Mouse (Mus musculus) adipocyte (in vitro differentiated cells): Measurements from ENCODE around the gene Col15a1.

Source experiments
- DNase-seq: peaks from one replicate; pipeline ENCODE4 v3.0.0-alpha.2; 2016; ENCODE audit warnings: low spot score

Gene Col15a1

DNA sequence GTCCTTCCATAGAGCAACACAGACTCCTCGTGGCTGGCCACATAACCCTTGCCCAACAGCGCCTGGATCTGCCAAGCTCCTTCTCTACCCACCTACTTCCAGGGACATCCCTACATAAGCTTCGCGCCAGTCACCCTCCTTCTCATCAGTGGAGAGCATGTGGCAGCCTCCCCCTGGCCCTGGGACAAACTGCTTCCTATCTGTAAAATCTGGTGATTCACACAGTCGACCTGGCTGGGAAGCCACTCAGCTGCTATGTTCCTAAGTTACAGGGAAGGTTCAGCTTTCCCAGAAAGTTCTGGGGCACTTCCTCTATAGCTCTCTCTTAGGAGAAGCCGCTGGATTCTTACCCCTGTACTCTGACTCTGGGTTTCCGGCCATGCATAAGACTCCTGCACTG is 22.5 kb downstream of the Col15a1 start:
- DNase-seq, result no peak

DNA sequence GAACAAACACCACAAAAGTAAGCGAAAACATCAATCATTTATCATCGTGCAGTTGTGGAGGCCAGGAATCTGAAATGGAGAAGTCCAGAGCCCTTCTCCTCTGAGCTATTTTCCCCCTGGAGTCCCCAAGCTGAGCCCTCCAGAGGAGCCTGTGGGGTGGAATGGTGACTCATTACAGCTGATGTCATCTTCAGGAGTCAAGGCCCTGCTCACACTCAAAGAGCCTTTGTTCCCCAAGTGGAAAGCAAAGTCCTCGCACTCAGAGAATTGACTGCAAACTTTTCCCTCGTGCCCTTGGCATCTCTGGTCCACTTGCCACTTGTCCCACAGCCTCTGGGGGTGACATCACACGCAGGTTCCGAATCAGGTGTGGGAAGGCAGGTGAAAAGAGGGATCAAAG is 23.4 kb downstream of the Col15a1 start:
- DNase-seq, result no peak

DNA sequence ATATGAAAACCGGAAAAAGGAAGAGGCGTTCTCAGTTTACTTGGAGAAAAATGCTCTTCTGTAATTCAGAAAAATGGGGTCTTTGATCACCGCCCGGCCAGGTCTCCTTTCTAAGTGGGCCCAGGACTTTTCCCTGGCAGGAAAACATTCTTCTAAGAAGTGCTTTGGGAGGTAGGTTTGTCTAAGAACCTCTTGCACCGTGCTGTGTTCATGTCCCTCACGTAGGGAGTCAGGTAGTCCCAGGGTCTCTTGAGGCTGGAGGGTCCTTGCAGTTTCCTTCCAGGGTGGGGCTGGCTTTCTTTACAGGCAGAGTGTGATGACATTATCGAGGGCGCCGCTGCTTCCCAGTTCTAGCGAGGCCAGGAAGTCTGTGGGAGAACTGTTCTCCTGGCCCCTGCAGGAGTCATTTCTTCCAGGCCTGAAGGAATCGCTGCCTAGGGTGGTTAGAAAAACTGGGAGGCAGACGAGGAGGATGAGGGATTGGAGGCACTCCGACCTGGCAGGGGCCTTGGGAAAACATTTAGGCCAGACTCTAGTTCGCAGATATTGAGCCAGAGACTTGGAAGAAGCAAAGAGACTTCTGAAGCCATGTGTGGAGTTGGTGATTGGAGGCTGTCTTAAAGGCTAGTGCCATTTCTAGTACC is 25.4 kb downstream of the Col15a1 start:
- DNase-seq, result no peak

DNA sequence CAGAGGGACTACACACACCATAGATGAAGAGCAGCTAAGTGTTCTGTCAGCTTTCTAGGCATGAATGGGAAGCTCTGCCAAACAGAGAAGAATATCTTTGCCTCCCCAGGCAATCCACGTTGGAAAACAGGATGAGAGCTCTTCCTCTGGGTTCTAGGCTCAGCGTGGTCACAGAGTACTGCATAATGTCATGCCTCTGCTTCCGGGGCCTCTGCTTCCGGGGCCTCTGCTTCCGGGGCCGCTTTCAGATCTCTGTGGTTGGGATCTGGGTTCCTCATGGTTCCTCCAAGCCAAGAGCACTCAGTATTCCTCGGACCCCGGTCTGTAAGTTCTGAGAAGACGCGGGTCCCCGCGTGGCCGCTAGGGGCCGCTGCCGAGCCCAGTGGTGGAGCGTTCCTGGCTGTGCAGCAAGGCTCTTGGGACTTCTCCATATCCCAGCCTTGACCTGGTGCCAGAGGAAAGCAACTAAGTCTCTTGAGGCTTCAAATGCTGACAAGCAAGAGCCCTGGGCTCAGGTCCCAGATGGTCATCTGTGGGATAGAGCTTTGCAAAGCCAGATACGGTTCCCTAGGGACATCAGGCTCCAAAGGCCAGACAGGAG is 26.8 kb downstream of the Col15a1 start:
- peak; percentile 94 for DNase-seq

DNA sequence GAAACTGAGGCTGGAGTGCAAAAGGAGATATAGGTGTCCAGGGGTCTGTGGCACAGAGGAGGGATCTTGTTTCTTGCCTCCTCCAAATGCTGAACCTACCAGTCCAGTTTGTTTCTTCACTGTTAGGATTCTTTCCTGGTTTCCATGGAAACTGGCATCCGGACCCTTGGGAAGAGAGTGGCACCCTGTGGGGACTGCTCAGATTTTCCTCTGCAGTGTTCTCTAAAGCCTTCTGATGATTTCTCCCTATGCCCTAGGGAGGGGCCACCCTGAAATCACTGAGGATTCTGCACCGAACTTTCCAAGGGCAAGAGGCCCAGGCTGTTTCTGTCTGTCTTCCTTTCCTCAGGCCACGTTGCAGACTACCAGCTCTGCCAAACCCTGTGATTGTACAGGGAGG is 27.4 kb downstream of the Col15a1 start:
- DNase-seq, result no peak

DNA sequence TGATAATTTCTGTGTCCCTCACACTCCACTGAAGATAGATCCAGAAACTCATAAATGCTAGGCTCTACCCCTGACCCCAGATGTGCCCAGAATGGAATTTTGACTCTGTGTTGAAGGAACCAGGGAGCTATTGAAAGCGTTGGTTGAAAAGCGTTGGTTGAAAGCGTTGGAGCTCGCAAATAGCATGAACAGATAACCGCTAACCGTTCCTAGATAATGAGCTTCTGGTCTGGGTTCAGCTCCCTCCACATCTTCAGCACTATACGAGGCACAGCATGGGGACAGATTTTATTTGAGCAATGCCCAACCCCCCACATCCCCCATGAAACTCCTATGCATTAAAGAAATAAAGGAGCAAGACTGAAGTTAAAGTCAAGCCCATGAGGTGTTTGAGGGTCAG is 28.1 kb downstream of the Col15a1 start:
- no peak for DNase-seq

DNA sequence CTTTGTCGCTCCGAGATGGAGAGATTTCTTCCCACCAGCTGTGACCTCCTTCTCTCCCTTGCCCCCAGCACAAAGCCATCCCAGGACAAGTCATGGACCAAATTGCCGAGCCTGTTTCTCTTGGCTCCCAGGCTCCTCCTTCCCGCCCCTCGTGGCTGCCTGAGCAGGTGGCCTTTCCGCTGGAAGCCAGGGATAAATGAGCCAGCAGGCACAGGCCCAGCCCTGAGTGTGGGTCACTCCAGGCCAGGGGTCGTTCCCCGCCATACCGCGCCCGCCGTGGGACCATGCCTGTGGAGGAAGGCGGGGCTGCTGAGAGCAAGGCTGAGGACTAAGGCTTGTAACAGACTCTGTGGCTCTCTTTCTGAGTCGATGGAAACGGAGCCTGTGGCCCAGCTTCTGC is 29.3 kb downstream of the Col15a1 start:
- DNase-seq, result no peak

DNA sequence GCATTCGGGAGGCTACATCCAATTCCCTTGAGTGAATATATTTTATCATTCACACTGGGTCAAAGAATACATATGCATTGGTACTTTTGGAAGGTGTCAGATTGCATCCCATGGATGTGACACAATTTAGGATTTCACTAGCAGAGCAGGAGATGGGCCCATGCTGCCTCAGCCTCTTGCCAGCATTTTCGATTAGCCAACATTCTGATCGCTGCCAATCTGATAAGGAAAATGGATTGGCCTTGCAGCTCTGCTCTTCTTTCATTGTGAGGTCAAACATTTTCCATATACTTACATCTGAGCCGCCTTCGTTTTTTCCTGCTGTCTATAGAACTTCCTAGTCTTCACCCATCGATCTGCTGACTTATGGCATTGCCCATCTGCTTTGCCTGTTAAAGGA is 31.2 kb downstream of the Col15a1 start:
- peak; percentile 84 for DNase-seq

DNA sequence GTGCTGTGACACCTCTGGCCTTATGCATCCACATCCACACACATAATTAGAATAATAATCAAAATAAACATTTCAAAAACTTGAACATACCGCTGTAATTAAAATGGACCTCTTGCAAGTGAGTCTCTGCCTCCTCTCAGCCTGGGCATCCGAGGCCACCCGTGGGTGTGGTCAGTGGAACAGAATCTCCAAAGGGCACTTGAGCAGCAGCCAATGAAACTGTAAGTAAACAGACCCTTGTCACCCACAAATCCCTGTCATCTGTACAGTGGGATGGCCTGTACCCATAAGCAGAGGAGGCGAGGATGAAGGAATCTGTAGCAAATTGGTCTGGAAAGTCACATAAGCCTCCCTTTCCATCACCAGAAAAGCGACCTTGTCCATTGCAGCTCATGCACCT is 32.9 kb downstream of the Col15a1 start:
- no peak for DNase-seq

DNA sequence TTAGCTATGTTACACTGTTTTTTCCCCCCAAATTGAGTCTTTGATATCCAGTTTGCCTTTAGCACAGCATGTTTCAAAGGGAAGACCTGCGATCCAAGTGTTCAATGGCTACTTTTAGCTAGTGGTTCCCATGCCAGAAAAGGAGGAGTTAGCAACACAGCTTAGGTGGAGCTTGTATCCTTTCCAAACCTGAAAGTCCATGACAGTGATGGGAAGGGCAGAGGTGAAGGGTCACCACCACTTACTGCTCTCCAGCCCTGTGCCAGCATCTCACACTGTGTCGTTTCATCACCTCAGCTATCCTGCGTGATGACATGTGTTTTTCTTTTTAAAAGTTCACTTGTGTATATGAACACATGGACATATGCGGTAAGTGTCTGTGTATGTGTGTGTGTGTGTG is 34.2 kb downstream of the Col15a1 start:
- DNase-seq, result peak; percentile 67

DNA sequence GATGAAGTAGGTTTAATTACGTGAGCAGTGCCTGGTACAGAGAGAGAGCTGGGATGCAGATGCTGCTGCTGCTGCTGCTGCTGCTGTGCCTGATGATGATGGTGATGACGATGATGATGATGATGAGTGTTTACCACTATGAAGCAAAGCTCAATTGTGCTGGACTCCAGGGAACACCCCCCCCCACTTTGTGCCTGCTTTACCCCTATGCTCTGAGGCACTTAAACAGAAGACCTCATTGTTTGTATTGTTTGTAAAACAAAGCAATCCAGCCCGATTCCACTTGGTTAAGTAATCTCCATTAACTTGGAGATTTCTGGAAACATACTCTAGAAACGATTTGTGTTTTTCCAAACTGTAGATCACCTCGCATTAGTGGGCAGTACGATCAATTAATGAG is 36.7 kb downstream of the Col15a1 start:
- no peak for DNase-seq

DNA sequence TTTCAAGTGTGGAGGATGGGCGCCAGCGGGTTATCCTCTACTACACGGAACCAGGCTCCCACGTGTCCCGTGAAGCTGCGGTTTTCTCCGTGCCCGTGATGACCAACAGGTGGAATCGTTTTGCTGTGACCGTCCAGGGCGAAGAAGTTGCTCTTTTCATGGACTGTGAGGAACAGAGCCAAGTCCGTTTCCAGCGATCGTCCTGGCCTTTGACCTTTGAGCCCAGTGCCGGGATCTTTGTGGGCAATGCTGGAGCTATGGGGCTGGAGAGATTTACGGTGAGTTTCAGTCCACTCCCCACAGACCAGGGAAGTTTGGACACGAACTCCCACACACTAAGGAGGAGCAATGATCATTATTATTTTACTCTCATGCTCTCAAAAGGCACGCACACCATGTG is 37.7 kb downstream of the Col15a1 start:
- DNase-seq, result no peak

DNA sequence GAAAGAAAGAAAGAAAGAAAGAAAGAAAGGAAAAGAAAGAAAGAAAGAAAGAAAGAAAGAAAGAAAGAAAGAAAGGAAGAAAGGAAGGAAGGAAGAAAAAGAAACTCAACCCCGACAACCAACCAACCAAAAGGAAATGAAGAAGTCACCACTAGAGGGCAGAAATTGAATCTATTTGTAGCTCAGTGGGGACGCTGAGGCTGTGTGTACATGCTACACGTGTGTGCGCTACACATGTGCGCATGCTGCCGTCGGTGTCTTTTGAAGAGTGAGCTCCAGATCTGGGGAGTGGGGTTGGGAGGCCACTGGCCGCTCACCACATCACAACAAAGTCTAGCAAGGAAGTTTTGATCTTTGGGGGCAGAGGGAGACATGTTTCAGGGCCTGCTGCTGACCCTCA is 38.9 kb downstream of the Col15a1 start:
- no peak for DNase-seq

DNA sequence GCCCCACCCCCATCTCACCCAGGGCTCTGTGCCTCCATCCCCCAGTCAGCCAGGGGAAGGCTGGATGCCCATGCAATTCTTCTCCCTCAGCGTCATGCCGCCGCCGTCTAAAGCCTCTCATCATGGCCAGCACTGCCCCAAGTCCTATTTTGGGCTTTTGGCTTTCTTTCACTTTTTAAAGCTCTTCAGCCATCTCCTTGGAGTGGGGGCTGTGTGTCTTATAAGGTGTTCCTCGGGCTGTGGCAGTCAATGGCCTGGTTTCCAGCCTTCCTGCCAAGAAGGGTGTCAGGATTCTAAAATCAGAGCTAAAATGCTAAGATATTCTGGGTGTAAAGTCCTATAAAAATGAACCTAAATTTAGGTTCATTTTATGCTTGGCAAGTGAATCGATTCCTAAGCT is 39.6 kb downstream of the Col15a1 start:
- DNase-seq, result no peak

DNA sequence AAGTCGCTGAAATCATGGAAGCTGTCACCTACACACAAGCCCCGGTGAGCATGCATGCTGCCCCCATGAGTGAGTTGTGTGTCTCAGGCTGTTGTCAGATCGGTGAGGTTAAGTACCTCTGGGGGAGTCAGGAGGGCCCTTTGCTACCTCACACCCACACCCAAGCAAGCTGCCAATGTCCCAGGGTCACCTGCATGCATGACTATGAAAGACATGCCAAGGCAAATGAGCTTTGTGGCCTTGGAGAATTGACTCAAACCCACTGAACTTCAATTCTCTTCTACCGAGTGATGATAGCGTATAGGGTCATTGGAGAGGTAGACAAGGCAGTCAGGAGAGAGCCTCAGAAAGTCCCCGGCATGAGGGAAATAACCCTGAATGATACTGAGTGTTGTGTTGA is 41.2 kb downstream of the Col15a1 start:
- DNase-seq, result no peak

DNA sequence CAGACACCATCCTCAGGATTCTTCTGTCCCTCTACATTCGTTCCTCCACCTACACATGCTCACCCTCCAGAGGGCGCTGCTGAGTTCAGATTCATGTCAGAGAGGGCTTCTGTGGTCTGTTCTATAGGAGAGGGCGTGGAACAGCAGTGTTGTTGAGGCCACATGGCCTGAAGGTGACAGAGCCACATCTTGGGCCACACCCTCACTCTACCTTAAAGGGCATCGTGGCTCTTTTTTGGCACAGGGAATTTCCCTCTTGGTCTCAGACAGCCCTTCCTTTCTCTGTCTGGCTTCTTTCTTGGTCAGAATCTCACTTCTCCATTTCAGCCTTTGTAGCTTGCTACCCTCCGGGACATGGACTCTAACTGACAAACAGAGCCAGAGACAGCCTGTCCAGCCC is 43.1 kb downstream of the Col15a1 start:
- DNase-seq, result peak; percentile 71

DNA sequence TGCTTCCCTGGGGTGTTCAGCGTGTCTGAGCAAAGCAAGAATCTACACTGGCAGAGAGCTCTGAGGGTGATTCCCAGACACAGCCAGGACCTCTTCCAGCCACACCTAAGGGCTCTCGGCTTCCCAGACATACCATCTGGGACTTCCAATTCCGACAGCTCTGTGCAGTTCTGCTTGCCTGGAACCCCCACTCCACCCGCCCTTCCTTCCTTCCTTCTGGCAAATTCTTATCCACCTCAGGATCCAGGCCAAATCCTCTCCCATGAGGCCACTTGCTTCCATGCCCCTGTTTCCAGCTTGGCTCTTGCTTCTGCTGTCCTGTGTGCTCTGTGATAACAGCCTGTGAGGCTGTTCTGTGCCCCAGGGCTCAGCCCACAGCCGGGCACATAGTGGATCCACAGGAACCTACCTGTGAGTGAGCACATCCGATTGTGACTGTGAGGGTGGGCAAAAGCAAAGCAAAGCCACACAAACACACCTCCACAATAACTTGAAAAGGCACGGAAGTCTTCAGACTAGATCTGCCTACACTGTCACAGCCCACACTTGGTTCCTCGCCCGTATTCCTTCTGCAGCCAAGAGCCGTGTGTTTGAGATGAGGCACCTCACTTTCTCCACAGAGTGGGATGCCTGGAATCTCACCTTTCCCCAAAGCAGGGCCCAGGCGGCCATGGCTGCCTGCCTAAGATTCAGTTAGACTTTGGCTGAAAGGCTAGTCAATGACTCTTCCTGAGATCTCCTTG is 43.9 kb downstream of the Col15a1 start:
- DNase-seq, result peak; percentile 82

DNA sequence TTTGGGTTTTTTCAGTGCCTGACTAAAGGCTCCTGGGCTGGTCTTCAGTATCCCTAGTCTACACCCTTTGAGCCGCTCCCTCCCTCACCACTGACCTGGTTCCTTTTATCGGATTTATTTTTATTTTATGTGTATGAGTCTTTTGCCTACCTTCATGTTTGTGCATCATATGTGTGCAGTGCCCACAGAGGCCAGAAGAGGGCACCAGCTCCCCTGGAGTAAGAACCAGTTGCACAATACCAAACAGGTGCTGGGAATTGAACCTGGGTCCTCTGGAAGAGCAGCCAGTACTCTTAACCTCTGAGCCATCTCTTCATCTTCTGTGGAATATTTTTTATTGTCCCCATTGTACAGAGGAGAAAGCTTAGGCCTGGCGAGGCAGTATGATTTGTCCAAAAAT is 44.7 kb downstream of the Col15a1 start:
- DNase-seq, result no peak

DNA sequence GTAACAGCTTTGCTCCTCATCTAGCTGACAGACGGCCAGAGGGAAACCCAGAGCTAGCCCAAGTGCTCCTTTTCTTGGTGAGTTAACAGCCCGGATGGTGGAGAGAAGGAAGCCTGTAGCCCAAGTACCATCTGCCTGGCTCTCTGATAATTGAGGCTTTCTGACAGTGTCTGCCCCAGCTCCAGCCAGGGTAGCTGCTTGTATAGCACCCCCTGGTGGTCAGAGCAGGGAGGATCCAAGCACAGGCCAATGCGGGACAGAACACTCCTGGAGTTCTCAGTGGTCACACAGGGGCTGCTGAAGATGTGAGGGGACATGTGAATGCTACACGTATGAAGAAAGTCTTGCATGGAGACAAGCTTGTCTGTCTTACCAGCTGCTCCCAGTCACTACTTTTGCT is 47.7 kb downstream of the Col15a1 start:
- peak; percentile 84 for DNase-seq

DNA sequence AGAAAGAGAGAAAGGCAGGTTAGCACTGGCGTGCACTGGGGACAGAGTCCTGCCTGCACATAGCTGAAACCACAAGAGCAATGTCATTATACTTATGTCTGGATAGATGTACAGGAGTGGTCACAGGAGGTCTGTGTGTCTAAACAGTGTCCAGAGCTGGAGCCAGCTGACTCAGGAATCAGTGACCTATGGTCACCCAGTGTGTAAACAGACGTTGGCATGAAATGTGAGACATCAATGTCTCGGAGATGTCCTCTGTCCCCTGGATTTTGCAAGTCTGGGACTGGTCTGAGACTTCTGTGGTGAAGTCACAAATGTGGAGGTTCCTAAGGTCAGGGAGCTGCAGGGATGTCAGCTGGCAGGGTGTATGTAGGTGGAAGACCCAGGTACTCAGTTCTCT is 50.2 kb downstream of the Col15a1 start:
- DNase-seq, result peak; percentile 50

DNA sequence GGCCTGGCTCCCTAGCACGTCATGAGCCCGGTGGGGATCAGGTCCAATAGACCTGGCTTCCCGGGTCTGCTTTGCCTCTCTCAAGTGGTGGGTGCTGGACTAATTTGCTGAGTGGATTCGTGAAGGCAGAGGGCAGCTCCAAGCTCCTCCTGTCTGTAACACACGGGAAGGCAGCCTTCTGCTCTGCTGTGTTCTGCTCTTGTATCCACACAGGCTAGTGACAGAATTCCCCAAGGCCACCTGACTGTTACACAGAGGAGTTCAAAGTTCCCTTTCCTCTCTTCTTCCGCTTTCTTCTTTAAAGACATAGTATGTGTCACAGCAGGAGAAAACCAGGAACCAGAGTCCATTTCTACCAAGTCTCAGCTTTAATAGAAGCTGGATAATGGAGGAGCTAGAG is 53.1 kb downstream of the Col15a1 start:
- DNase-seq, result no peak

DNA sequence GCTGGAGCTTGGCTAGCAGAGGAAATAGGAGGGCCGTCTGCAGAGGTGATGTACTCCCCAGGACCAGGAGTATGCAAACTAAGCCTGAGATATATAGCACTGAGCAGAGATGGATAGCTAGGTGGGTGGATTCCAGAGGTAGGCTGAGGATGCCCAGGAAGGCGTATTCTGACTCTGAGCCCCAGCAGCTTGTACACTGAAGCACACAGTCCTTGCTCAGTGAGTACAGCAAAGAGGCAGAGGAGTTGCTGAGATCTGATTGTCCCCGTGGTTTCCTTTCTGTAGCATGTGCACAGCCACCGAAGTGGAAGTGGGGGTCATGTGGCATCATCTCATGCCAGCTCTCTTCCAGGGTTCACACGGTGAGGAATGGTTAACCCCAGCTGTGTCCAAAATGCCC is 54.0 kb downstream of the Col15a1 start:
- DNase-seq, result no peak

DNA sequence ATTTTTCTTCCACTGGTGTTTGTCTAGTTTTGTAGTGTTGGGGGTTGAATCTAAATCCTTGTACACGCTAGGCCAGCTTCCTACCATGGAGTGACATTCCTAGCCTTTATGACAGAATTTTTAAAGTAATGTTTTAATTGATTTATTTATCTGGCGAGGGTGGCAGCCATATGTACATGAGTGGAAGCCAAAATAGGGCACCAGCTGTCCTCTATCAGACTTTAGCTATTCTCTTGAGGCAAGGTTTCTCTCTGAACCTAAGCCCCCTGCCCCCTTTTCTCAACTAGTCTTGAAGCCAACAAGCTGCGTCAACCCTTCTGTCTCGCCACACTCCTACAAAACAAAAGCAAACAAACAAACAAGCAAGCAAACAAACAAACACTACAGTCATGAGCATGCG is 57.6 kb downstream of the Col15a1 start:
- DNase-seq, result no peak
